Mouse (Mus musculus) telencephalon, adult 2 months (tissue): ENCODE results near the gene Cep63.

Source experiments
- DNase-seq: peaks from one replicate; pipeline ENCODE4 v3.0.0-alpha.2; 2011; ENCODE audit warnings: low read depth, low spot score

Gene Cep63

GRCm38 (mm10) chr9:102625983-102626838, at the start of gene Cep63, which contains the start of gene Anapc13:
TSS of gene Cep63 (minus strand) at chr9:102626534.
TSS of gene Anapc13 (plus strand) at chr9:102626296.
- peak; percentile 97 for DNase-seq

- DNase-seq: no peak
Measured at GRCm38 (mm10) chr9:102675922-102676321, 49.6 kb upstream of the Cep63 start.

GRCm38 (mm10) chr9:102673381-102673780, 47.0 kb upstream of the Cep63 start:
- no peak for DNase-seq

- no peak for DNase-seq
Measured at GRCm38 (mm10) chr9:102668906-102669305, 42.6 kb upstream of the Cep63 start.

GRCm38 (mm10) chr9:102668115-102668514, 41.8 kb upstream of the Cep63 start:
- DNase-seq: no peak

- DNase-seq: no peak
Measured at GRCm38 (mm10) chr9:102656355-102657095, 30.2 kb upstream of the Cep63 start.

- DNase-seq: no peak
Measured at GRCm38 (mm10) chr9:102651199-102651720, 24.9 kb upstream of the Cep63 start.

- no peak for DNase-seq
Measured at GRCm38 (mm10) chr9:102650637-102651036, 24.3 kb upstream of the Cep63 start.

- DNase-seq: no peak
Measured at GRCm38 (mm10) chr9:102649917-102650527, 23.7 kb upstream of the Cep63 start.

GRCm38 (mm10) chr9:102647010-102647409, 20.7 kb upstream of the Cep63 start:
- DNase-seq: peak; percentile 47

GRCm38 (mm10) chr9:102645119-102645695, 18.9 kb upstream of the Cep63 start:
- no peak for DNase-seq

- no peak for DNase-seq
Measured at GRCm38 (mm10) chr9:102643486-102644101, 17.3 kb upstream of the Cep63 start.

GRCm38 (mm10) chr9:102643071-102643485, 16.7 kb upstream of the Cep63 start:
- DNase-seq: no peak

- no peak for DNase-seq
Measured at GRCm38 (mm10) chr9:102641531-102641930, 15.2 kb upstream of the Cep63 start.

- DNase-seq: no peak
Measured at GRCm38 (mm10) chr9:102639510-102639909, 13.2 kb upstream of the Cep63 start.

- no peak for DNase-seq
Measured at GRCm38 (mm10) chr9:102638963-102639362, 12.6 kb upstream of the Cep63 start.

- DNase-seq: no peak
Measured at GRCm38 (mm10) chr9:102637115-102637514, 10.8 kb upstream of the Cep63 start.

- no peak for DNase-seq
Measured at GRCm38 (mm10) chr9:102636553-102636952, 10.2 kb upstream of the Cep63 start.

- DNase-seq: no peak
Measured at GRCm38 (mm10) chr9:102634453-102634852, 8.1 kb upstream of the Cep63 start.

- no peak for DNase-seq
Measured at GRCm38 (mm10) chr9:102632923-102633537, 6.7 kb upstream of the Cep63 start.

- DNase-seq: no peak
Measured at GRCm38 (mm10) chr9:102632173-102632572, 5.8 kb upstream of the Cep63 start.
